Mouse (Mus musculus) spleen, adult 2 months (tissue): ENCODE measurements around the gene Tardbp.

Experiments used
- CTCF ChIP-seq: fragments of 200-500 bp; IDR thresholded peaks from 2 replicates; pipeline ENCODE4 v1.5.1; 2011; ENCODE audit warnings: mild to moderate bottlenecking, inconsistent platforms; ENCODE audit not compliant: insufficient read depth, insufficient read length, insufficient replicate concordance; ENCODE audit errors: extremely low read depth
- POLR2A ChIP-seq: fragments of 200-500 bp; IDR thresholded peaks from 2 replicates; pipeline ENCODE4 v1.6.1; 2011; ENCODE audit warnings: low read depth, low read length, inconsistent platforms

DNA sequence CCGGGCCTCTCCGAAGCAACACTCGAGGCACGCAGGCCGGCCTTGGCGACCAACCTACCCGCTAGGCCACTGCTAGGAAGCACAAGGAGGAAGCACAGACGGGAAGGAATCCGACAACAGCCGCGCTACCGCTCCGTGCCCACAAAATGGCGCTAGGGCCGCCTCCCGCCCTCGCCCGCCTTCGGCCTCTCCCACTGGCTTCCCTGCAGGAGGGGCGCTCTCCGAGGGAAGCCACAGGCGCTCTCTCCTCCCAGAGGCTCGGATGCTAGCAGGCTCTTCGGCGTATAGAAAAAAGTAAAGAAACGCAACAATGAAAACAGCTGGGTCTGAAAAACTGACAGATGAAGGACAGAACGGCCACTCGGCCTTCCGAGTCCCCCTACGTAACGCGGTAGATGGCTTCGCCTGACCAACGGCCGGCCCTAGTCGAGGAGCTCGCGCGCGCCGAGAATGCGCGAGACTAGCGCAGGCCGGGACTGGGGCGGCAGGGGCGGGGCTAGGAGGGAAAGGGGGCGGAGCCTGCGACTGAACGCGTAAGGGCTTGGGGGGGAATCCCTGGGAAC, at the start of gene Tardbp:
- TF ChIP-seq CTCF (no peak), POLR2A (peak; percentile 97)
